Mouse (Mus musculus) heart, embryonic 13.5 days (tissue): ENCODE results near the gene Sipa1l2. TPM values are rescaled to one million over a fixed set of nuclear protein-coding genes. Genes with fewer than 3 reads are reported as not detected.

Experiments
- ATAC-seq: fragments of 200-750 bp; cut with Nextera tagmentation; 2 replicates; pipeline ENCODE4 v1.8.0; 2017; ENCODE audit warnings: moderate TSS enrichment; ENCODE audit not compliant: insufficient number of reproducible peaks, low FRiP score, low TSS enrichment; ENCODE audit errors: extremely low read depth
- H3K27ac ChIP-seq: fragments of 300-500 bp; sonication (generic); replicated peaks from 2 replicates; pipeline ENCODE4 v1.5.1; 2015; ENCODE audit warnings: moderate library complexity, mild to moderate bottlenecking, inconsistent platforms
- H3K27me3 ChIP-seq: fragments of 300-500 bp; sonication (generic); replicated peaks from 2 replicates; pipeline ENCODE4 v1.6.1; 2015; ENCODE audit warnings: mild to moderate bottlenecking, inconsistent platforms
- H3K36me3 ChIP-seq: fragments of 300-500 bp; sonication (generic); 2 replicates; pipeline ENCODE4 v1.6.1; 2015; ENCODE audit warnings: mild to moderate bottlenecking, inconsistent platforms
- H3K4me1 ChIP-seq: fragments of 300-500 bp; sonication (generic); 2 replicates; pipeline ENCODE4 v1.6.1; 2015; ENCODE audit warnings: inconsistent platforms
- H3K4me2 ChIP-seq: fragments of 300-500 bp; sonication (generic); 2 replicates; pipeline ENCODE4 v1.6.1; 2015; ENCODE audit warnings: inconsistent platforms, mild to moderate bottlenecking, moderate library complexity
- H3K4me3 ChIP-seq: fragments of 300-500 bp; sonication (generic); 2 replicates; pipeline ENCODE4 v1.5.1; 2015; ENCODE audit warnings: moderate library complexity, mild to moderate bottlenecking, inconsistent platforms
- H3K9ac ChIP-seq: fragments of 300-500 bp; sonication (generic); 2 replicates; pipeline ENCODE4 v1.6.1; 2015; ENCODE audit warnings: inconsistent platforms, mild to moderate bottlenecking, moderate library complexity
- H3K9me3 ChIP-seq: fragments of 300-500 bp; sonication (generic); 2 replicates; pipeline ENCODE4 v1.6.1; 2016; ENCODE audit warnings: inconsistent platforms
- WGBS: fragments of 180-500 bp; shearing (Covaris S2); methylation state at CpG from one replicate; pipeline ENCODE4 v1.1.7; 2015; ENCODE audit warnings: mixed read lengths; 5-methylcytosine and 5-hydroxymethylcytosine counted together
- polyA plus RNA-seq: library from polyadenylated mRNA; unstranded; fragments of >200 nt; fragmentation: Nextera tagmentation; extraction: Ambion mirVana; gene quantifications from 2 replicates; pipeline ENCODE4 v1.2.1, GENCODE M21; 2015

The Sipa1l2 gene
- polyA plus RNA-seq, 1 experiment from 2014 or later = 19.7 TPM

DNA sequence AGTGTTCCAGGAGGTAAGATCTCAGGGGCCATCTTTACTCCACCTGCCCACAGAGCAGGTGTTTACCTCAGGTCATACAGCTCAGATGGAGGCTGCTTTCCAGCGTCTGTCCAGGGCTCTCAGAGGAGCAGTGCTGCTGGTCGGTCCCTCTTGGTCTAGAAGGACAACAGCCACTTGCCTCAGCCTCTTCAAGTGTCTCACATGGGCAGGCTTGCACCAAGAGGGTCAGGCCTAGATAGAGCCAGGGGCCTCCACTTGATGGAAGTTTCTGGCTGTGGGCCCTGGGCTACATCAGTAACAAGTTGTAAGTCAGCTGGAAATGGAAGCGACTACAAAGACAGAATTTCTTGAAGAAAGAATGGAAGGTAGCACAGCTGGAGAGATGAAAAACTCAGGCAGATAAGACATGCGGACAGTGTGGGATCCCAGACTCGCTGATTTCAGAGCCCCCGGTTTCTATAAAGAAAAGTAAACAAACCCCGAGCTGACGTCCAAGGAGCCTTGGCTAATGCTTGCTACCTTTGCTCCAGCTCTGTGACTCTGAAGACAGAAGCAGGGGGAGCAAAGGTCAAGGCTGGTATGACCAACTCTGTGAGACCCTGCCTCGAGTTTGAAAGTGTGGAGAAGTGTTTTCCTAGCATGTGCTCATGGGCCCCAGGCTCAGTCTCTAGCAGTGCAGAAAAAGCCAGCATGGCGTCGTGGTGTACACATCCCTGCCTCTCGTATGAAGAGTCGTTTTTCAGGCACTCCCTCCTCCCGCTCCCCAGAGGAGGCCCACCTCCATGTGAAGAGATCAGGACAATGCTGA lies 58.5 kb downstream of the Sipa1l2 start:
- peak overlapping the region; percentile 62 for H3K9ac ChIP-seq
- H3K27me3 ChIP-seq = no peaks in the 10 kb centered on the region
- no peaks in the 10 kb centered on the region for H3K9me3 ChIP-seq
- peak overlapping the region; percentile 68 for H3K27ac ChIP-seq
- no peak for ATAC-seq
- H3K4me2 ChIP-seq = no peak overlapping the region
- 51% methylated on average over 14 of the region's 14 CpGs for WGBS
- H3K36me3 ChIP-seq = 0 out of 2 replicates have a peak, but pooled peaks cover 3% of the 10 kb centered on the region
- H3K4me1 ChIP-seq = peaks cover 100% of the 10 kb centered on the region
- H3K4me3 ChIP-seq = no peak overlapping the region

DNA sequence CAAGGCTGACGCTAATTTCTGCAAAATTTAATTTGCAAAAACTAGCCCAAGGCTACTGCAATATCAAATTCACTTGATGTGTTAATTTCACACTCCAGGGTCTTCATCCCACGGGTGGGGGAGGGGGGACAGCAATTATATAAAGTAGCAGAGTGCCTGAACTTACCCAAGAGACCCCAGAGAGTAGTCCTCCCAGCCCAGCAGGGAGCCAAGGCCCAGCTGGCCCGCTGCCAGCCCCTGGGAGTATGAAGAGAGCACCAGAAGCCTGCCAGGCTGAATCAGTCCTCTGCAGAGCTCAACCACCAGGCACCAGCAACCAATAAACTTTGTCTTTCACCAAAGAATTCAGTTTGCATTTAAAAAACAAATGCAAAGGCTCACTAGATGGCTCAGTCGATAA lies 59.8 kb downstream of the Sipa1l2 start:
- peak overlapping the region; percentile 71 for H3K27ac ChIP-seq
- H3K27me3 ChIP-seq = no peaks in the 10 kb centered on the region
- peaks cover 3% of the 10 kb centered on the region; the same call in 1 of the 2 replicates for H3K36me3 ChIP-seq
- no peaks in the 10 kb centered on the region for H3K9me3 ChIP-seq
- no peak overlapping the region for H3K4me2 ChIP-seq
- no peak for ATAC-seq
- 44% methylated on average over 4 of the region's 4 CpGs for WGBS
- H3K4me3 ChIP-seq = no peak overlapping the region
- H3K9ac ChIP-seq = peak overlapping the region; percentile 21; the same call in 1 of the 2 replicates
- H3K4me1 ChIP-seq = peaks cover 100% of the 10 kb centered on the region

DNA sequence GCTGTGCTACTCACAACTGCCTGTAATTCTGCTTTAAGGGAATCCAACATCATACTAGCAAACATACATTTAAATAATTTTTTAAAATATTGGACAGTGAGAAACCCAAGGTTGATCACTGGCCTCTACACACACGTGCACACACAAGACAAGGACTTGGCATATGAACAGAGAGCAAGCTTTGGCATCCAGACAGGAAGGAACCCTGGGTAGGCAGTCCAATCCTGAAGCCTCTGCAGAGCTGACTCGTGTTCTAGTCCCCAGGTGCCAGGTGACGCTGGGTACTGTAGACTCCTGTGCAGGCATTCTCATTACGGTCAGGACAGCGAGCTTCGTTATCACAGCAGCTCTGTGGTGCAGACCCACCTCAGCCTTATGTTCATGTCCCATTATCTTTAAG lies 60.4 kb downstream of the Sipa1l2 start:
- no peak for ATAC-seq
- Histone ChIP-seq H3K27me3 (no peaks in the 10 kb centered on the region), H3K4me1 (peaks cover 100% of the 10 kb centered on the region), H3K36me3 (peaks cover 3% of the 10 kb centered on the region; the same call in 1 of the 2 replicates), H3K4me3 (no peak overlapping the region), H3K9ac (no peak overlapping the region), H3K9me3 (no peaks in the 10 kb centered on the region), H3K4me2 (no peak overlapping the region), H3K27ac (peak overlapping the region; percentile 48; the same call in 1 of the 2 replicates)
- 75% methylated on average over 6 of the region's 6 CpGs for WGBS

DNA sequence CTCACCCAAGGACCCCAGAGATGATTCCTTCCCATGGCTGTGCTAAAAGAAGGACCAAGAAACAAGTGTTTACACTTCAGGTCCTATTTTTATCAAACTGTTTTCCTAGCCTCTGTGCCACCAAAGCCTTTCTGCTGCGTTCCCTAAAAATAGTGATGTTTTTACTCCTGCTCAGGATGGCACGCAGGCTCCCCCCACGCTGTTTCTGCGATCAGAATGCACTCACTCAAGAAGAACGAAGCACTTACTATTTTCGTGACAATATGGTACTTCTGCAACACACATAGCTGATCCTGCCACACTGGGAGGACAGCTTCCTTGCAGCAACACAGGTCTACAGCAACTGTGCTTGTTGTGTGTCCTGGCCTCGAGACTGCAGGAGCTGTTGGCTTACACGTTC lies 62.3 kb downstream of the Sipa1l2 start:
- peak overlapping the region; percentile 14 for H3K4me2 ChIP-seq
- peak overlapping the region; percentile 38 for H3K9ac ChIP-seq
- 38% methylated on average over 8 of the region's 8 CpGs for WGBS
- H3K4me3 ChIP-seq = no peak overlapping the region
- ATAC-seq = no peak
- H3K36me3 ChIP-seq = peaks cover 6% of the 10 kb centered on the region; the same call in 1 of the 2 replicates
- H3K4me1 ChIP-seq = peaks cover 90% of the 10 kb centered on the region
- no peaks in the 10 kb centered on the region for H3K9me3 ChIP-seq
- peak overlapping the region; percentile 70 for H3K27ac ChIP-seq
- H3K27me3 ChIP-seq = no peaks in the 10 kb centered on the region

DNA sequence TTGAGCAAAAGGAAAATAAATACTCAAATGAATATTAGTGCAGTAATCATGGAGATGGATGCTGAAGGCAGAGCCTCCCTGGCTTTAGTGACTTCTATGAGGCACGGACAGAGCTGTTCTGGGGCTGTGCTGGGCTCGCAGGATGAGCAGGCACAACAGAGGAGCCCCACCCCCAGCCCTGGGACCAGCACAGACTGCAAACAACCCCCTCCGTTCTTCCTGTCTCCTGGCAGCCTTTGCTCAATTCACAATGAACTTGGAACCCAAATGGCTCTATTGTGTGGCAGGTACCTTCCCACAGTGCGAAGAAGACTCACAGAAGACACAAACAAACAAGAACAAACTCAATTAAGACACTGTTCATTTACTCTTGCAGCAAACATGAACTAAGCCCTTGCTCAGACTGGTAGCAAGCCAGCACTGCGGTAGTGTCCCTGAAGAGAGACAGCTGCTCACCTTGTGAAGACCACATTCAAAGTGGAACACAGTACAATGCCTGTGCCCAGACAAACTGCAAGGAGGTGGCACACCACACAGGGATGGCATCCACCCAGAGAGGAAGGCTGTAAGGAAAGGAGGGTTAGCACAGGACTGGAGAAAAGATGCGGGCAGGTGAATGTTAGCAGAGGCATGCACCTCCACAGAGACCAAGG lies 64.9 kb downstream of the Sipa1l2 start:
- ATAC-seq = no peak
- no peak overlapping the region for H3K4me2 ChIP-seq
- H3K9me3 ChIP-seq = no peaks in the 10 kb centered on the region
- H3K4me3 ChIP-seq = no peak overlapping the region
- H3K36me3 ChIP-seq = peaks cover 4% of the 10 kb centered on the region; the same call in 1 of the 2 replicates
- H3K27me3 ChIP-seq = no peaks in the 10 kb centered on the region
- H3K27ac ChIP-seq = 0 out of 2 replicates have a peak overlapping the region, but pooled peaks have one; percentile 36
- H3K4me1 ChIP-seq = peaks cover 85% of the 10 kb centered on the region
- H3K9ac ChIP-seq = 0 out of 2 replicates have a peak overlapping the region, but pooled peaks have one; percentile 56
- WGBS = 38% methylated on average over 6 of the region's 6 CpGs

DNA sequence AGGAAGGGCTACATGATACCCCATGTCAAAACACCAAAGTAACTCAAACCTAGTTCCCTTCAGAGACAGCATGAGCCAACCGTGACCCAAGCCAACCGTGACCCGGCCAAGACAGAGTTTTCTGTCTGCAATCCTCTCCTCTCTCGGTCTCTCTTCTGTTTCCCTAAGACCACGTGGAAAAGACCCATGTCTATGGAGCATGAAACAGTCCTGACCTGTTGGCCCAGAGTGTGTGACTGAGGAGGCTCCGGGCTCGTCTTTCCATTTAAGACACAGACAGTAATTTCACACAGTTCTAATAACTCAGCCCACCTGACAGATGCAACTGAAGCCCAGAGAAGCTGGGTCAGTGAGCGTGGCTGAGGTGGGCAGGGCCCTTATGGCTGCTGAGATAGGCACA lies 65.8 kb downstream of the Sipa1l2 start:
- no peak overlapping the region for H3K9ac ChIP-seq
- no peak for ATAC-seq
- WGBS = 77% methylated on average over 8 of the region's 8 CpGs
- H3K27me3 ChIP-seq = no peaks in the 10 kb centered on the region
- H3K9me3 ChIP-seq = no peaks in the 10 kb centered on the region
- H3K4me2 ChIP-seq = no peak overlapping the region
- H3K36me3 ChIP-seq = peaks cover 4% of the 10 kb centered on the region; the same call in 1 of the 2 replicates
- H3K27ac ChIP-seq = no peak overlapping the region
- peaks cover 85% of the 10 kb centered on the region for H3K4me1 ChIP-seq
- no peak overlapping the region for H3K4me3 ChIP-seq

DNA sequence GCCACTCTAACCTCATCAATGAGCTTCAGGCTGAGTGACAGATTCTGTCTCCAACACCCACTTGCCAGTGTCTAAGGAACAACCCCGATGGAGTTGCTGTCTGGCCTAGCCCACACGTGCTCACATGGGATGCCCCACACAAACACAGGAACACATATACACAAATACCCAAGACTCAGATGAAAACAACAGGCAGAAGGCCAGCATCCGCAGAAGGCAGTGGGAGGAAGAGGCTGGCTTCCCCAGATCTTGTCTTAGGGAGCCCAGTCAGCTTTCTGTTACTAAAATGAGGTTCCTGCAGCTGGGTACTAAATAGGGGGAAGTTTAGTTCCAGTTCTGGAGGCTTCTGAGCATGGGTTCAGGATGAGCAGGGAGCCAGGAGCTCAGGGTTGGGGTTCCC lies 66.8 kb downstream of the Sipa1l2 start:
- 76% methylated on average over 3 of the region's 3 CpGs for WGBS
- Histone ChIP-seq H3K9me3 (no peaks in the 10 kb centered on the region), H3K4me2 (no peak overlapping the region), H3K4me3 (no peak overlapping the region), H3K27ac (no peak overlapping the region), H3K9ac (no peak overlapping the region), H3K27me3 (no peaks in the 10 kb centered on the region), H3K4me1 (peaks cover 84% of the 10 kb centered on the region), H3K36me3 (peaks cover 4% of the 10 kb centered on the region; the same call in 1 of the 2 replicates)
- ATAC-seq = no peak

DNA sequence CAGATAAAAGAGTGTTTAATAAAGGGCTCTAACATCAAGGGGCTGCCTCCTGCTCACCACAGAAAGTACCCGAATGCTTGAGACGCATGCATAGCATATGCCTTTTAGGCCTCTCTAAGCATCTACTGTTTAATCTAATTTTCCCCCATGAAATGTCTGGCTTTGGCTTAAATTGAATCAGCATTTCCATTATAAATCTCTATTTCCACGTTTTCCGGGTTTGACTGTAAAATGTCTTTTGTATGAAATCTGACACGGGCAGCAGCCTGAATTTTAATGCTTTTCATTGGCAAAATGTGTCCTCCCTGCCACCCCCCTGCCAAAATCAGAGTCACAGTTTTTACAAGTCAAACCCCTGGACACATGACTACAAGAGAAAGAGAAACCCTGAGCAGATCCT lies 69.6 kb downstream of the Sipa1l2 start:
- Histone ChIP-seq H3K4me1 (peaks cover 79% of the 10 kb centered on the region), H3K36me3 (peaks cover 4% of the 10 kb centered on the region; the same call in 1 of the 2 replicates), H3K9ac (peak overlapping the region; percentile 44; the same call in 1 of the 2 replicates), H3K27me3 (no peaks in the 10 kb centered on the region), H3K9me3 (no peaks in the 10 kb centered on the region), H3K4me3 (no peak overlapping the region), H3K27ac (peak overlapping the region; percentile 70), H3K4me2 (0 out of 2 replicates have a peak overlapping the region, but pooled peaks have one; percentile 34)
- 67% methylated on average over 5 of the region's 5 CpGs for WGBS
- ATAC-seq = no peak

DNA sequence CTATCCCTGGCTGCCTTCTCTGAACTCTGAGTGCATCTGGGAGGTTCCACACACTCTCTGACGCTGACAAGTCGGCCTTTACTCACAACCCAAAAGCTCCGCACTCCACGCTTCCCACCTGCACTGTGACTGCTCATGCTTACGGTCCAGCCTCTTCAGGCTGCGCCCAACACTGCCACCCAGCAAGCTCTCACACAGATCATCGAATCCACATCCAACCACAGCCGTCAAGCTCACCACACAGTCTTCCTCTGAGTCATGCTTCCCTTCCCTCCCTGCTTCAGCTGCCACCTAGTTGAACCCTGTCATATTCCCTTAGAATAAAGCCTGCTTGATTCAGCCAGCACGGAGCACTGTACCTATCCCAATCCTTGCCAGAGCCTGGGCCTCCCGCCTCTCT lies 71.1 kb downstream of the Sipa1l2 start:
- H3K4me2 ChIP-seq = no peak overlapping the region
- H3K4me3 ChIP-seq = no peak overlapping the region
- H3K27me3 ChIP-seq = no peaks in the 10 kb centered on the region
- WGBS = 40% methylated on average over 10 of the region's 10 CpGs
- H3K36me3 ChIP-seq = peaks cover 4% of the 10 kb centered on the region; the same call in 1 of the 2 replicates
- no peaks in the 10 kb centered on the region for H3K9me3 ChIP-seq
- peaks cover 79% of the 10 kb centered on the region for H3K4me1 ChIP-seq
- H3K9ac ChIP-seq = peak overlapping the region; percentile 54
- H3K27ac ChIP-seq = peak overlapping the region; percentile 10
- no peak for ATAC-seq

DNA sequence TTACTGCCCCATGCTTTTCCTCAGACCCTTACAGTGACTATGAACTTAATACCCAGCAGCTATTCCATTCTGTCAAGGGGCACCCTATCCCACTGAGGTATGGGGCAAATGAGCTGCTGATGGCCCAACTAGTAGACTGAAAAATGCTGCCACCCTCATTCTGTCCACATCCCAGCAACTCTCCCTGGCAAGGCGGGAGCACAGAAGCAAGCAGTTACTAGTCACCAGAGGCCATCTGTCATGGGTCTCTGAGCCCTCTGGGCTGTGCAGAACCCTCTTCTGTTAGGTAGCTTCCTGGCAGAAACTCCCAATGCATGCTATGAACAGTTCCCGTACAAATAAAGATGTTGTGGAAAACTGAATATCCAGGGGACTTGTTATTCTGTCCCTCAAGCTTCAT lies 74.1 kb downstream of the Sipa1l2 start:
- no peak overlapping the region for H3K4me3 ChIP-seq
- no peaks in the 10 kb centered on the region for H3K9me3 ChIP-seq
- peaks cover 19% of the 10 kb centered on the region for H3K36me3 ChIP-seq
- H3K27ac ChIP-seq = peak overlapping the region; percentile 66
- H3K4me2 ChIP-seq = no peak overlapping the region
- H3K27me3 ChIP-seq = no peaks in the 10 kb centered on the region
- 65% methylated on average over 2 of the region's 2 CpGs for WGBS
- ATAC-seq = no peak
- H3K9ac ChIP-seq = 0 out of 2 replicates have a peak overlapping the region, but pooled peaks have one; percentile 16
- H3K4me1 ChIP-seq = peaks cover 82% of the 10 kb centered on the region

DNA sequence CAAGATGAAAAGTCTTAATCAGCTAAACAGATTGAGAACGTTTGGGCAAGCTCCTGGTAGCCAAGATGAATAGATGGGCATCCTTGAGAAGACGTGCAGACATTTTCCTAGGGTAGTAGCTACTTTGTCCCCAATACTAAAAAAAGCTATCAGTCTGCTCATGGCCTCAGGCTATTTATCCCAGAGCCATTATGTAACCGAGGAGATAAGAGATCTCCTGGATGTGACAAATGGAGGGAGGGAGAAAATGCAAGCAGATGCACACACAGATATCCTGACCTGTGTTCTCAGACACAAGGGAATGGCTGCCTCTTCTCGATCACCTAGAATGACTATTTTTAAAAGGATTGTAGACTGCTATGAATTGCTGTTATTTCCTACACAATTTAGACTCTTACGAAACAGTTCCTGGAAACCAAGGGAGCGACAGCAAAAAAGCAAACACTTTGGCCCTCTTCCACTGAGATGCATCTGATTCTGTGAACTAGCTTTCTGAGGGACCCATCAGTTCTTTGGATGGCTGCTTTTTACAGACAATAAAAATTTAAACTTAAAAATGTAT lies 76.3 kb downstream of the Sipa1l2 start:
- Histone ChIP-seq H3K9ac (no peak overlapping the region; the same call in 1 of the 2 replicates), H3K4me2 (no peak overlapping the region), H3K27me3 (no peaks in the 10 kb centered on the region), H3K4me1 (peaks cover 75% of the 10 kb centered on the region), H3K4me3 (no peak overlapping the region), H3K9me3 (no peaks in the 10 kb centered on the region), H3K36me3 (peaks cover 36% of the 10 kb centered on the region), H3K27ac (0 out of 2 replicates have a peak overlapping the region, but pooled peaks have one; percentile 39)
- WGBS = 43% methylated on average over 6 of the region's 6 CpGs
- ATAC-seq = no peak
